ENCODE assay signal across 10 mouse cellular contexts in the genomic region with DNA sequence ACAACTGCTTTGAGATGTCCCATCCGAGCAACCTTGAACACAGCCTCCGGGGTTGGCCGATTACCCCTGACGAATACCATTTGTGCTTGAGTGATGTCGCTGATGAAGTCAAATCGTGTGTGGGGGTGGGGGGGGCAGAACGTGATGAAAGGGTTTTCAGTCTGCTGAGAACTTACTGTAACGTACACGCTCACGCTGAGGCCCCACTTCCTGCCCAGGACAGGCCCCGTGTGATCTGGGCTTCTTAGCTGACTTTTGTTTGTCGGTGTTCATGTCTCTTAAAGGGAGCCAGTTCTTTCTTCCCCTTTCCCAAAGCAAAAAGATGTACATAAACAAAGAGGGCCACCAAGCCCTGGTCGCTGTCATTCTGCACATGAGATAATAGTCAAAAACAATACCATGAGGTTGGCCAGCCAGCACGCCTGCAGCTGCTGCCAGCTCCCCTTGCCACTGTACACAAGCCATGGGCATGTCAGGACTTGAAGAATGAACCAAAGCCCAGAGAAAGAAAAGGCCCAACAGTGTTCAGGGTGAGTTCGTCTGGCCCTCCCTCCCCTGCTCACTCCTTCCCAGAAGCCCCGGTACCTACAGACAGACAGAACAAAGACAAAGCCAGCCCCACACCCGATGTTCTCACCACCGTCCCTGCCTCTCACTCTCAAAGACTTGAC. TPM values are rescaled to one million over a fixed set of nuclear protein-coding genes. Genes with fewer than 3 reads are reported as not detected.
DNase-seq lines count a peak whose midpoint lies in the region; ATAC-seq lines count a peak whose summit lies in the region.
"Had no signal": no experiment of that assay in that cellular context is flagged by ENCODE, and none has a peak within 500 bp of the region (broad histone marks: within the 10 kb centered on the region; RNA-seq: fewer than 3 reads in every experiment).

No protein-coding gene starts in this region.

- WGBS in kidney, embryonic 16.5 days = 19% methylated on average over 18 of the region's 18 CpGs
- 60% methylated on average over 18 of the region's 18 CpGs for WGBS in embryonic facial prominence, embryonic 10.5 days

- H3K4me2 ChIP-seq in kidney, embryonic 16.5 days (replicated peaks; ENCODE audit: low read depth, low read length) = peak overlapping the region; percentile 34
- H3K4me2 ChIP-seq: limb, embryonic 15.5 days had no signal

- H3K27ac ChIP-seq in kidney, embryonic 16.5 days (ENCODE audit: low read length) = no peak overlapping the region
- peak overlapping the region; percentile 76 for H3K27ac ChIP-seq in embryonic facial prominence, embryonic 10.5 days (replicated peaks)
- H3K27ac ChIP-seq: kidney, postnatal 0 days; limb, embryonic 15.5 days had no signal

- H3K4me3 ChIP-seq in kidney, embryonic 16.5 days (ENCODE audit: low read length) = no peak overlapping the region
- H3K4me3 ChIP-seq in embryonic facial prominence, embryonic 10.5 days = no peak overlapping the region
- H3K4me3 ChIP-seq: limb, embryonic 15.5 days had no signal

- H3K4me1 ChIP-seq in kidney, embryonic 16.5 days (ENCODE audit: insufficient read depth, low read length) = peaks cover 16% of the 10 kb centered on the region
- peaks cover 21% of the 10 kb centered on the region for H3K4me1 ChIP-seq in embryonic facial prominence, embryonic 10.5 days

- DNase-seq in kidney, postnatal 14 days = no peak
- DNase-seq in CD8-positive naive resting alpha-beta T cell, adult 2 months (ENCODE audit: low read depth in 2 of 2, low spot score in 2 of 2) = peak; percentile 38 to 65
- peak; percentile 49 for DNase-seq in embryonic facial prominence, embryonic 10.5 days (ENCODE audit: low spot score)
- DNase-seq in naive thymus-derived CD4-positive, alpha-beta T cell, adult 2 months (ENCODE audit: low read depth) = peak; percentile 91
- DNase-seq in layer of hippocampus, adult 8-10 months (ENCODE audit: low spot score in 2 of 2) = no peak
- no peak for DNase-seq in left cerebral cortex, adult 9 months (ENCODE audit: low spot score in 2 of 2)

- no peaks in the 10 kb centered on the region for H3K9me3 ChIP-seq in kidney, embryonic 16.5 days (ENCODE audit: low read length)
- H3K9me3 ChIP-seq in embryonic facial prominence, embryonic 10.5 days = no peaks in the 10 kb centered on the region
- H3K9me3 ChIP-seq: limb, embryonic 15.5 days had no signal

- no peaks in the 10 kb centered on the region for H3K36me3 ChIP-seq in kidney, embryonic 16.5 days (ENCODE audit: insufficient read depth, low read length)
- H3K36me3 ChIP-seq in embryonic facial prominence, embryonic 10.5 days (replicated peaks) = no peaks in the 10 kb centered on the region
- H3K36me3 ChIP-seq: limb, embryonic 15.5 days had no signal

- H3K27me3 ChIP-seq in kidney, embryonic 16.5 days (ENCODE audit: insufficient read depth, low read length) = no peaks in the 10 kb centered on the region
- H3K27me3 ChIP-seq in embryonic facial prominence, embryonic 10.5 days (replicated peaks; ENCODE audit: low read depth, poor library complexity, severe bottlenecking) = 0 out of 2 replicates have a peak, but pooled peaks cover 6% of the 10 kb centered on the region
- H3K27me3 ChIP-seq: limb, embryonic 15.5 days had no signal

- ATAC-seq in kidney, embryonic 16.5 days (ENCODE audit: low FRiP score, low TSS enrichment) = no peak
- ATAC-seq in cerebellum, adult (ENCODE audit: insufficient number of reproducible peaks, low FRiP score, low TSS enrichment) = no peak

- H3K9ac ChIP-seq in kidney, embryonic 16.5 days (replicated peaks; ENCODE audit: low read length) = no peak overlapping the region
- H3K9ac ChIP-seq: limb, embryonic 15.5 days had no signal

RNA-seq across cellular contexts. Expression of gene Setd4, which starts 29.2 kb away (rescaled TPM):
- 14.4 and 17.4 TPM in 2 replicates for polyA plus RNA-seq in kidney, embryonic 16.5 days (2015; fragmentation: Nextera tagmentation; extraction: Ambion mirVana)
- 15.6 and 17.7 TPM in 2 replicates for polyA plus RNA-seq in embryonic facial prominence, embryonic 10.5 days (2016; fragmentation: Nextera tagmentation; extraction: Ambion mirVana)
- 10 to 100 TPM in 3 of 4 experiments, 1 to 10 TPM in 1; 8.6 to 12.9 (median 11.4) TPM for total RNA-seq in layer of hippocampus, adult 8-10 months (2022)

RNA-seq across cellular contexts. Expression of gene Cbr1, which starts 31.0 kb away (rescaled TPM):
- 174 and 188 TPM in 2 replicates for polyA plus RNA-seq in kidney, embryonic 16.5 days (2015; fragmentation: Nextera tagmentation; extraction: Ambion mirVana)
- 97.5 and 111 TPM in 2 replicates for polyA plus RNA-seq in embryonic facial prominence, embryonic 10.5 days (2016; fragmentation: Nextera tagmentation; extraction: Ambion mirVana)
- 10 to 100 TPM; 65.9 to 72.9 (median 71.2) TPM for total RNA-seq in layer of hippocampus, adult 8-10 months (2022)

RNA-seq across cellular contexts. Expression of gene Gm5678, which starts 53.2 kb away (rescaled TPM):
- polyA plus RNA-seq in kidney, embryonic 16.5 days (2015; fragmentation: Nextera tagmentation; extraction: Ambion mirVana) = not detected in 2 replicates
- not detected in 2 replicates for polyA plus RNA-seq in embryonic facial prominence, embryonic 10.5 days (2016; fragmentation: Nextera tagmentation; extraction: Ambion mirVana)
- 1 to 10 TPM; 1.2 to 3.0 (median 2.5) TPM for total RNA-seq in layer of hippocampus, adult 8-10 months (2022)
- polyA plus RNA-seq: kidney, postnatal 0 days; limb, embryonic 15.5 days had no signal

Comparison
In these comparisons a context has a peak if more than half of its experiments do, and no peak if none do; other contexts are left out.
1. DNase-seq: peak in CD8-positive naive resting alpha-beta T cell, adult 2 months (2 of 2), embryonic facial prominence, embryonic 10.5 days (single experiment) and naive thymus-derived CD4-positive, alpha-beta T cell, adult 2 months (single experiment); none in kidney, postnatal 14 days (single experiment), layer of hippocampus, adult 8-10 months (0 of 2) and left cerebral cortex, adult 9 months (0 of 2).